Mouse (Mus musculus): ENCODE measurements around the gene Syce2.
A peak's percentile ranks its signal among the peaks of the same experiment; 100 is the strongest.

Syce2 gene

GRCm38 (mm10) chr8:84930582-84930981, 58.7 kb downstream of the Syce2 start:
- no peak for DNase-seq

GRCm38 (mm10) chr8:84933767-84934559, 62.1 kb downstream of the Syce2 start:
- DNase-seq: no peak

GRCm38 (mm10) chr8:84934860-84935259, 62.9 kb downstream of the Syce2 start:
- no peak for DNase-seq

- DNase-seq: no peak
These were observed 63.6 kb downstream of the Syce2 start for GRCm38 (mm10) chr8:84935489-84935888.

- DNase-seq: no peak
These were observed 64.4 kb downstream of the Syce2 start for GRCm38 (mm10) chr8:84936041-84936961.

GRCm38 (mm10) chr8:84936962-84937546, 65.1 kb downstream of the Syce2 start, which contains the start of gene Mast1:
Mast1 (minus strand) TSS chr8:84937359.
- DNase-seq: peak in 1 of 2 experiments; percentile 35

Data from kidney, adult 8-10 months (tissue).